Mouse (Mus musculus) gonadal fat pad, adult 2 months (tissue): ENCODE measurements around the gene Fam184a. TPM values are rescaled to one million over a fixed set of nuclear protein-coding genes. Genes with fewer than 3 reads are reported as not detected.
A peak's percentile ranks its signal among the peaks of the same experiment; 100 is the strongest.

Experiments
- DNase-seq: peaks from one replicate; pipeline ENCODE4 v3.0.0-alpha.2; 2012; ENCODE audit warnings: low read depth
- polyA plus RNA-seq: library from polyadenylated mRNA; depleted of rRNA; stranded (reverse); fragments of >200 nt; gene quantifications from 2 replicates; pipeline ENCODE4 v1.2.3, GENCODE M21; 2012; rRNA removed

The Fam184a gene
- polyA plus RNA-seq, 1 experiment: 3.8 TPM

DNA sequence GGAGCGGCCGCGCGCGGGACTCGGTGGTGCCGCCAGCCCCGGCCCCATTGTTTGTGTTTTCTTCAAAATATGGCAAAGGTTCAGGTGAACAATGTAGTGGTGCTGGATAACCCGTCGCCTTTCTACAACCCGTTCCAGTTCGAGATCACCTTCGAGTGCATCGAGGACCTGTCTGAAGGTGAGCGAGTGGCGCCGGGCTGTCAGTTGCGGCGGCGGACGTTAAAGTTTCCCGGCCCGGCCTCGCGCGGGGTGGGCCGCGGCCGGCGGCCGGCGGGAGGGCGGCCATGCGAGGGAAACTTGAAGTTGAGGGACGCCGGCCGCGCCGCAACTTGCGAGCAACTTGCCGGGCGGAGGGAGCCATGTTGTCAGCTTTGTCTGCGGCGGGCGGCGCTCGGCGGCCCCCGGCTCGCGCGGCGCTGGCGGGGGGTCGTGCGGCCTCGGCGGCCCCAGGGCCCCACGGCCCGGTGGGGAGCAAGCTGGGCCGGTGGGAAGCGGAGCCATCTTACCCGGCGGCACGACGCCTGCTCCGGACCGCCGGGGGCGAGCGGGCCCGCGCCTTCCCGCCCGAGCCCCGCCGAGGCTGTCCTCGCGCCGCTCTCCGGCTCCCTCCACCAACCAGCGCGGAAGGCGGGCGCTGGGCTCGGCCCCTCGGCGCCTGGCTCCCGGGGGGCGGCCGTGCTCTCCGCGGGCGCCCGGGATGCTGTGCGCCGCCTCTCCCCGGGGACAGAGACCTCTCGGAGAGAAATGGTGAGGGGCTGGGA lies 153.6 kb downstream of the Fam184a start:
- DNase-seq: no peak

DNA sequence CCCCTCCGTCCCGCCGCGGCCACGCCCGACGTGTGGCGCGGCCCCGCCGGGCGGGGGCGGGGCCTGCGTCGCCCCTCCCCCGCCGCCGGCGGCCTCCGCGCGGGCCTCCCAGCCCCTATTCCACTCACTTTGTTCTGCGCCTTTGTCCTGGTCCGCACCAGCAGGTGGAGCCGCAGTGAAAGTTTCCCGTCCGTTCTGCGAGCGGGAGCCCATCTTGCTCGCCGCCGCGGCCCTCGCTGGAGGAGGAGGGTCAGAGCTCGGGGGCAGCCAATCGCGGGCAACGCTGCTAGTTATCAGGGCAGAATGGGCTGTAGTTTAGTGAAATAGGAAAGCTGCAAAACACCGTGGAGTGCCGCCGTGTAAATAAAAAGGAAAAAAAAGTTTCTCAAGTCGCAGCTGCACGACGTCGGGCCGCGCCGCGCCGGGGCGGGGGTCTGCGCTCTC lies 154.2 kb downstream of the Fam184a start, which contains the start of gene Asf1a:
Gene Asf1a, plus strand, starts transcription at position 81 of the 444 bp plus-strand sequence.
- DNase-seq: peak; percentile 52

DNA sequence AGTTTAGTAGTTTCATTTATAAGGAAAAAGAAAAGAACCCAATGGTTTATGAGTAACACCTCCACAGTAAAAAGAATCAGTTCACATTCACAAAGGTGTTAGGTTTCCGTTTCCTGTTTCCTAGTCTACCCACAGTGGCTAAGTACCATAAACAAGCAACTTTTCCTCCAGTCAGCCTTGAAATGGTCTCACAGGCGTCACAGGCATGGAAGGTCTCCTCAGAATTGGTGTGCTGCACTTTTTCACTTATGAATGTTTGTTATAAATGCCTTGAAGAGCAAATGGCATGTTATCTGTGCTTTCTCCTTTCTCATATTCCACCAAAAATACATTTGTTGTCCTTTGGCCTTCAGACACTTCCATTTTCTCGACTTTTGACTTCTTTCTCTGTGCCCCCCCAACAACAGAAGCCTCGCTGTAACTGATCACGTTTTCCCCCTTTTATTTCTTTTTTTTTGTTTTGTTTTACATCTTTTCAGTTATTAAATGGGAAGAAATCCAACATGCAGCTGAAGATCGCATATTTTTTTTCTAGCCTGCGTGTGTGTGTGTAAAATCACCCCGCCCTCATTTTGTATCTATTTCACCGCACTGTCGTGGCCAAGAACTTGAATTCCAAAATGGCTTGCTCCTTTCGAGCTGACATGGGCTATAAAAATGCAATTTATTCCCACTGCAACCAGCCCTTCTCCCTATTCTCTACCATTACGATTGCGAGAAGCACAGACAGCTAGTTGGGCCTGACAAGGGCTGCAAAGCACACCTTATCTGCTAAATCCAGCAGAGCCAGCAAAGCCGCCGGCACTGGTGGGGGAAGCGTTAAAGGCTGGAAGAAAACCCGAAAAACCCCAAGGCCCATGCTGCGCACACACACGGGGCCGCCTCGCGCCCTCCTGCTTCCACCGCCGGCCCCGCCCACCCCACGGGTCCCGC lies 154.9 kb downstream of the Fam184a start:
- DNase-seq: no peak

DNA sequence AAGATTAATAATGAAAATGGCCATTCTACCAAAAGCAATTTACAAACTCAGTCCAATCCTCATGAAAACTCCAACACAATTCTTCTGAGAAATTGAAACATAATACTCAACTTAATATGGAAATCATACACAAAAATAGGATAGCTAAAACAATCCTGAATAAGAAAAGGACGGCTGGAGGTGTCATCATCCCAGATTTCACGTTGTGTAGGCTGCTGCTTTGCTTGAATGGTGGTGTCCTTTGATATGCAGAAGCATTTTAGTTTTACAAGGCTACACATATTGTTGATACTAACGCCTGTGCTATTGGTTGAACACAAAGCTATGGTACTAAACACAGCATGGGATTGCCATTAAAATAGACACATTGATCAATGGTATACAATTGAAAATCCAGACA lies 165.1 kb downstream of the Fam184a start:
- no peak for DNase-seq

Other genes with a start within 250 kb of the Fam184a start
- gene Asf1a, start 154.4 kb downstream of the Fam184a start, polyA plus RNA-seq: 9.1 and 9.2 TPM in 2 replicates
- gene Mcm9, start 120.7 kb downstream of the Fam184a start, polyA plus RNA-seq: 4.6 and 5.8 TPM in 2 replicates